Mouse (Mus musculus) spleen, embryonic (tissue): ENCODE data around the gene 2510002D24Rik.

ENCODE experiments used
- CTCF ChIA-PET: fragments of 350-600 bp; sonication (Branson Sonifier 250); formaldehyde crosslinking; loops from one replicate; lab custom pipeline; 2022; lab: Charles Lee

The 2510002D24Rik gene

GRCm38 (mm10) chr16:18836468-18837208, at the start of gene 2510002D24Rik, which contains the start of gene Gm28539:
TSS of gene 2510002D24Rik (plus strand) at chr16:18836578.
TSS of gene Gm28539 (plus strand) at chr16:18836584.
- CTCF ChIA-PET, result interaction anchor here (0.6 kb wide), 1 partner anchor 29 kb away, joined by 3 read pairs; no protein-coding TSS in a partner anchor

GRCm38 (mm10) chr16:18786652-18787051, 49.7 kb upstream of the 2510002D24Rik start:
- CTCF ChIA-PET, result no interaction called here

- CTCF ChIA-PET, result no interaction called here
Measured at GRCm38 (mm10) chr16:18788627-18789406, 47.6 kb upstream of the 2510002D24Rik start.

GRCm38 (mm10) chr16:18795223-18795899, 41.0 kb upstream of the 2510002D24Rik start:
- CTCF ChIA-PET, result no interaction called here

- CTCF ChIA-PET, result no interaction called here
Measured at GRCm38 (mm10) chr16:18796645-18797044, 39.7 kb upstream of the 2510002D24Rik start.

GRCm38 (mm10) chr16:18798151-18798550, 38.2 kb upstream of the 2510002D24Rik start:
- CTCF ChIA-PET, result no interaction called here

- CTCF ChIA-PET, result no interaction called here
Measured at GRCm38 (mm10) chr16:18798841-18799240, 37.5 kb upstream of the 2510002D24Rik start.

- CTCF ChIA-PET, result no interaction called here
Measured at GRCm38 (mm10) chr16:18805746-18806145, 30.6 kb upstream of the 2510002D24Rik start.

GRCm38 (mm10) chr16:18809001-18809400, 27.4 kb upstream of the 2510002D24Rik start:
- CTCF ChIA-PET, result interaction anchor here (0.6 kb wide), 1 partner anchor 57 kb away, joined by 6 read pairs; no protein-coding TSS in a partner anchor

- CTCF ChIA-PET, result no interaction called here
Measured at GRCm38 (mm10) chr16:18811032-18811431, 25.3 kb upstream of the 2510002D24Rik start.

GRCm38 (mm10) chr16:18811468-18812384, 24.7 kb upstream of the 2510002D24Rik start, which contains the start of the genes Ufd1 and Cdc45:
TSS of gene Ufd1 (plus strand) at chr16:18811779.
TSS of gene Cdc45 (minus strand) at chr16:18811987.
- CTCF ChIA-PET, result interaction anchor here (1.4 kb wide), 2 partner anchors 13 to 64 kb away, joined by 3 read pairs; no protein-coding TSS in a partner anchor

GRCm38 (mm10) chr16:18812385-18812910, 23.9 kb upstream of the 2510002D24Rik start:
- CTCF ChIA-PET, result interaction anchor here (1.4 kb wide), 2 partner anchors 12 to 63 kb away, joined by 3 read pairs; no protein-coding TSS in a partner anchor

- CTCF ChIA-PET, result no interaction called here
Measured at GRCm38 (mm10) chr16:18822356-18822755, 14.0 kb upstream of the 2510002D24Rik start.

- CTCF ChIA-PET, result no interaction called here
Measured at GRCm38 (mm10) chr16:18822925-18823324, 13.5 kb upstream of the 2510002D24Rik start.

GRCm38 (mm10) chr16:18828630-18829029, 7.7 kb upstream of the 2510002D24Rik start:
- CTCF ChIA-PET, result no interaction called here

GRCm38 (mm10) chr16:18829102-18829501, 7.3 kb upstream of the 2510002D24Rik start:
- CTCF ChIA-PET, result no interaction called here

- CTCF ChIA-PET, result no interaction called here
Measured at GRCm38 (mm10) chr16:18833486-18833885, 2.9 kb upstream of the 2510002D24Rik start.

- CTCF ChIA-PET, result interaction anchor here (0.5 kb wide), 1 partner anchor 1322 kb away, joined by 7 read pairs; no protein-coding TSS in a partner anchor
Measured at GRCm38 (mm10) chr16:18836073-18836467, 308 bp upstream of the 2510002D24Rik start.

GRCm38 (mm10) chr16:18838346-18838745, 2.0 kb downstream of the 2510002D24Rik start:
- CTCF ChIA-PET, result no interaction called here

GRCm38 (mm10) chr16:18846301-18846820, 10.0 kb downstream of the 2510002D24Rik start:
- CTCF ChIA-PET, result no interaction called here
